Mouse (Mus musculus) bone marrow, adult 2 months (tissue): ENCODE results near the gene Kirrel3.

Source experiments
- CTCF ChIP-seq: fragments of 200-500 bp; IDR thresholded peaks from 2 replicates; pipeline ENCODE4 v1.5.1; 2011; ENCODE audit warnings: low read length, control low read depth; ENCODE audit not compliant: control insufficient read depth, insufficient read depth
- POLR2A ChIP-seq: fragments of 200-500 bp; IDR thresholded peaks from 2 replicates; pipeline ENCODE4 v1.6.1; 2011; ENCODE audit warnings: low read depth, mild to moderate bottlenecking, control low read depth, low read length, borderline replicate concordance; ENCODE audit not compliant: control insufficient read depth

DNA sequence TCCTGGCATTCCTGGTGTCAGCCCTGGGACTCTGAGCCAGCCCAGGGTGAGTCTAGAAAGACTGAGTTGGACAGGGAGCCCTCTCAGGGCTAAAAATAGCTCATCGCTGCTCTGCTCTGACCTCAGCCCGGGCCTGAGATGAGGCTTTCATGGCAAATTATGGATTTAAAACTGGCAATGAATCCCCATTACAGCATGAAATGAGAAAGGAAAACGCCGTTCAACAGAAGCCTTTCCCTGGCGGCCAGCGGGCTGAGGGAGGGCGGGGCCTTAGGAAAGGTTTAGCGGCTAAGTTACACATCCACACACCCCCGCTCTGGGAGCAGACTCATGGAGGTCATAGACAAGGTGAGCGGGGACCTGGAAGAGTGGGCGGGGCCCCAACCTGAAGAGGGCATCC, 467.7 kb downstream of the Kirrel3 start:
- TF ChIP-seq CTCF (no peak), POLR2A (no peak)
